Mouse (Mus musculus): ENCODE measurements at regions not wholly inside any gene's neighbourhood (a gene's known extent, or its start where the extent isn't known, plus 50 kb on each side); places are given as distances from the start of the nearest gene placed in this dataset.

DNA sequence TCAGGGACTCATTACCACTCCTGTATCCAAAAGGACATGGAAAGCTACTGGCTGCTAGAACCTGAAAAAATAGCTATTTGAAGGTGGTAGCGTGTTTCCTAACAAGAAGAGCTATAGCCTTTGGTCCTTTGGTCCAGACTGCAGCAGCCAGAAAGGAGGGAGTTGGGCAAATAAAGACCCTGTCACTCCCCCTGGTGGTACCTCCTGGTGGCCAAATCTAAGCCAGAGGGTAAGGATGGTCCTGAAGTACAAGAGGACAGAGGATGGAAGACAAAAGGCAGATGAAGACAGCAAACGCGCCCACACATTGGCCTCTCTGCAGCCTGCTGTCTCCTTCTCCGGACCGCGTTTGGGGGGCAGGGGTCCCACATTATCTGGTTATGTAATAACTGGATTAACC, 453.4 kb downstream of the Prss52 start:
- no peak for TF ChIP-seq POLR2A (IDR thresholded peaks at IDR 0.05; ENCODE audit: low read depth, low read length)
- no peak for TF ChIP-seq CTCF (IDR thresholded peaks at IDR 0.05; ENCODE audit: borderline replicate concordance, insufficient read depth, low read length)

Measured in embryonic fibroblast, embryonic 13.5 days (primary cell).